Mouse (Mus musculus) inflammation-experienced regulatory T-cells (primary cell): ENCODE data around the gene Hadhb. TPM values are rescaled to one million over a fixed set of nuclear protein-coding genes. Genes with fewer than 3 reads are reported as not detected.

Source experiments
- polyA plus RNA-seq, 2 experiments: library from polyadenylated mRNA; unstranded; fragments of 100-300 nt; shearing (Covaris generic); gene quantifications; one replicate each; pipeline ENCODE4 v1.2.1; 2017

Gene Hadhb
- polyA plus RNA-seq = 100 to 1,000 TPM; 163 to 174 TPM

GRCm38 (mm10) chr5:30154474-30155394, at the start of gene Hadhb, which contains the start of gene Hadha:
Hadhb (plus strand) TSS chr5:30155248.
Hadha (minus strand) TSS chr5:30155162.

GRCm38 (mm10) chr5:30105668-30106300, 49.3 kb upstream of the Hadhb start, which contains the start of gene 3110082J24Rik:
3110082J24Rik (minus strand) TSS chr5:30106086.

GRCm38 (mm10) chr5:30205493-30205892, 50.4 kb downstream of the Hadhb start, which contains the start of gene Adgrf3:
Adgrf3 (minus strand) TSS chr5:30205722.

GRCm38 (mm10) chr5:30232271-30232971, 77.4 kb downstream of the Hadhb start, which contains the start of gene Selenoi:
Selenoi (plus strand) TSS chr5:30232581.

Other genes starting within 250 kb of the Hadhb start
- 1 to 10 TPM in 1 of 2 experiments, under 1 TPM in 1; 0.51 to 3.2 TPM for gene Il6, start 142.1 kb upstream of the Hadhb start, polyA plus RNA-seq
- gene Tyms, start 81.6 kb upstream of the Hadhb start, polyA plus RNA-seq = 10 to 100 TPM; 37.2 to 38.7 TPM
- gene Garem2, start 50.1 kb upstream of the Hadhb start, polyA plus RNA-seq = 1 to 10 TPM in 1 of 2 experiments, under 1 TPM in 1; 0.08 to 3.1 TPM
- not detected for gene 3110082J24Rik, start 49.2 kb upstream of the Hadhb start, polyA plus RNA-seq
- gene Hadha, start 86 bp upstream of the Hadhb start, polyA plus RNA-seq = 10 to 100 TPM; 89.8 to 94.9 TPM
- gene Adgrf3, start 50.5 kb downstream of the Hadhb start, polyA plus RNA-seq = under 1 TPM in 1 of 2 experiments, not detected in 1; 0.81 TPM
- gene Selenoi, start 77.3 kb downstream of the Hadhb start, polyA plus RNA-seq = 10 to 100 TPM; 15.7 to 16.6 TPM
- 1 to 10 TPM; 2.6 to 3.2 TPM for gene Drc1, start 126.1 kb downstream of the Hadhb start, polyA plus RNA-seq